Mouse (Mus musculus) forebrain, embryonic 10.5 days (tissue): ENCODE measurements around the gene Utrn. TPM values are rescaled to one million over a fixed set of nuclear protein-coding genes. Genes with fewer than 3 reads are reported as not detected.

Experiments
- DNase-seq: peaks from one replicate; pipeline ENCODE4 v3.0.0-alpha.2; 2017; ENCODE audit warnings: low spot score; ENCODE audit errors: extremely low spot score
- H3K27ac ChIP-seq: fragments of 300-500 bp; sonication (generic); 2 replicates; pipeline ENCODE4 v1.5.1; 2016; ENCODE audit warnings: mild to moderate bottlenecking
- H3K27me3 ChIP-seq: fragments of 300-500 bp; sonication (generic); 2 replicates; pipeline ENCODE4 v1.6.1; 2016; ENCODE audit warnings: mild to moderate bottlenecking; ENCODE audit not compliant: poor library complexity, severe bottlenecking
- H3K36me3 ChIP-seq: fragments of 300-500 bp; sonication (generic); replicated peaks from 2 replicates; pipeline ENCODE4 v1.6.1; 2016; ENCODE audit warnings: mild to moderate bottlenecking, moderate library complexity
- H3K4me1 ChIP-seq: fragments of 300-500 bp; sonication (generic); 2 replicates; pipeline ENCODE4 v1.6.1; 2016
- H3K4me3 ChIP-seq: fragments of 300-500 bp; sonication (generic); 2 replicates; pipeline ENCODE4 v1.5.1; 2016; ENCODE audit warnings: mild to moderate bottlenecking, moderate library complexity
- H3K9me3 ChIP-seq: fragments of 300-500 bp; sonication (generic); 2 replicates; pipeline ENCODE4 v1.6.1; 2016; ENCODE audit warnings: mild to moderate bottlenecking, moderate library complexity
- WGBS: fragments of 180-500 bp; shearing (Covaris S2); methylation state at CpG from one replicate; pipeline ENCODE4 v1.1.7; 2016; 5-methylcytosine and 5-hydroxymethylcytosine counted together
- polyA plus RNA-seq: library from polyadenylated mRNA; unstranded; fragments of >200 nt; fragmentation: Nextera tagmentation; extraction: Ambion mirVana; gene quantifications from 2 replicates; pipeline ENCODE4 v1.2.1, GENCODE M21; 2016

The Utrn gene
- polyA plus RNA-seq = 40.8 and 44.3 TPM in 2 replicates

DNA sequence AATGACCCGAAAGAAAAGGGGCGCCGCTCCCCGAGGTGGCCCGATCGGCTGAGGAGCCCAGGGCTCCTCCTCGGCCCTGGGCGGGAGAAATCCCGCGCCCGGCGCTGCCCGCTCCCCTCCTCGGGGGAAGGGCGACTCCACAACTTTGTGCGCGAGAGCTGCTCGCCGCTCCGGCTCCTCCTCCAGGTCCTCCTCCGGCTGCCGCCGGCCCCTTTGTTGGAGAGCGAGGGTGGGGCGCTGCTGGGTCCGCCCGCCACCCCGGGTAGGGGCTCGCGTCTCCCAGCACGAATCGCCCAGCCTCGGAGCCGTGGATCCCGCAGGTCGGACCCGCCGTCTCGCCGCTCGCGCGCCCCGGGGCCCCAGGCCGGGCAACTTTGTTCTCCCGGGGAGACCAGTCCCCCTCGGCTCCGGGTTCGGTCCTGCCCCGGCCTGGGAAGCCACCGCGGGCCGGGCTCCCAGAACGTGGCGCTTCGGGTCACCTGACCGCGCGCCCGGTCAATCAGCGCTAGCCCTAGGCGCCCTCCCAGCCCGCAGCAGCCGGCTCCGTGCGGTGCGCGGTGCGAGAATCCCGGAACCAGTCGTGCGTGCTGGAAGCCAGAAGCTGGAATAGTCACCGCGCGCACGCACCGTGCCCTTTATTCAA lies at the start of gene Utrn:
Utrn (minus strand) TSS at position 337 of the 643 bp plus-strand sequence.
- peaks cover 10% of the 10 kb centered on the region; the same call in 1 of the 2 replicates for H3K27me3 ChIP-seq
- DNase-seq = peak; percentile 86
- peaks cover 23% of the 10 kb centered on the region for H3K4me1 ChIP-seq
- no peaks in the 10 kb centered on the region for H3K9me3 ChIP-seq
- peak within 1 kb of the TSS; percentile 82 for H3K4me3 ChIP-seq
- H3K36me3 ChIP-seq = no peaks in the 10 kb centered on the region
- peak within 1 kb of the TSS; percentile 99 for H3K27ac ChIP-seq
- under 1% methylated on average over 77 of the region's 77 CpGs for WGBS

DNA sequence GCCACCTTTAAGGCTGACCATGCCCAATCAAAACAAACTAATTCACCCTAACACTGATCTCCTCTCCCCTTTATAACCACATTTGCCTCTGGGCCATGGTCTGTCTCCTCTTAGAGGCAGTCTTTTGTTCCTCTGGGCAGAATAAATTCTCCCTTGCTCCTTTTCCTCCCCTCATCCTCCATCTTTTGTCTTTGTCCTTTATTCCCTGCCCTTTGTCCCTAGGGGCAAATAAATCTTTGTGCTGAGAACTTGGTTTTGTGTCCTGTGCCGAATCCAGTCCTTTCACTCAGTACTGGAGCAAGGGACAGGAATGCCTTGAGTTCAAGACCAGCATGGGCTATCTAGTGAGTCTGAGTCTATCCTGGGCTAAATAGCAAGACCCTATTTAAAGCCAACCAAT lies 48.5 kb upstream of the Utrn start:
- H3K27me3 ChIP-seq = no peaks in the 10 kb centered on the region
- peaks cover 15% of the 10 kb centered on the region for H3K4me1 ChIP-seq
- no peak overlapping the region for H3K27ac ChIP-seq
- 58% methylated on average over 1 of the region's 1 CpGs for WGBS
- H3K36me3 ChIP-seq = no peaks in the 10 kb centered on the region
- DNase-seq = no peak
- no peak overlapping the region for H3K4me3 ChIP-seq
- H3K9me3 ChIP-seq = no peaks in the 10 kb centered on the region

DNA sequence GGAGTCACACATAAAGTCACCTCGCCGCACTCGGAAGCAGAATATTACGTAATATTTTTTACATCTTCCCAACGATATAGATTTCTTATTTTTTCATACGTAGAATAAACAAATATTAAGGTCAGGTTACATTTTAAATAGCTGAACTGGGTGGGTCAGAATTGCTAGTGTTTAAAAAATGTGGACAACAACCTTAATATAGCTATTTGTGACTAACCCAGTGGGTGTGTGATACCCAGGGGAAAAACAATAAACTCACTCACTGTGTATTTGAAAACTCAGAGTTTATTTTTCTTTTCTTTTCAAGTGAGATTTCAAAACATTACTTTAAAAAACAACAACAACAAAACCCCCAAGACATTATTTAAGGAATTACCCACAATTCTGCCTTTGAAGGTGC lies 47.2 kb upstream of the Utrn start:
- 95% methylated on average over 6 of the region's 6 CpGs for WGBS
- no peak for DNase-seq
- no peak overlapping the region for H3K27ac ChIP-seq
- no peaks in the 10 kb centered on the region for H3K36me3 ChIP-seq
- no peaks in the 10 kb centered on the region for H3K9me3 ChIP-seq
- H3K4me3 ChIP-seq = no peak overlapping the region
- H3K27me3 ChIP-seq = no peaks in the 10 kb centered on the region
- H3K4me1 ChIP-seq = peaks cover 24% of the 10 kb centered on the region

DNA sequence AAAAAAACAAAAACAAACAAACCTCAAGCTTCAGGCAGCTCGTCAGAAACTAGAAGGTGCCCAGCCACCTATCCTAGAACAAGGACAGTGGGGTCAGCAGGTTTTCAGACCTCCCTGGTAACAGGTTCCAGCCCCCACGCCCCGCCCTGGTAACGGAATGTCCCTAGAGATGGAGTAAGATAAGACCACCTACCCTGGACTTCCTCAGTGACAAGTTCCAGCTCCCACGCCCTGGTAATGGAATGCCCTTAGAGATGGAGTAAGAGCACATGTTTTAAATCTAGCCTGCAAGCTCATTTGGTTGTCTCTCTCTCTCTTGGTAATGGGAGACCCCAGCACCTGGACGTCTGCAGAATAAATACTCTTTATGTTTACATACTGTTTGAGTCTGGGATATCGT lies 46.7 kb upstream of the Utrn start:
- WGBS = 75% methylated on average over 7 of the region's 7 CpGs
- Histone ChIP-seq H3K36me3 (no peaks in the 10 kb centered on the region), H3K9me3 (no peaks in the 10 kb centered on the region), H3K27me3 (no peaks in the 10 kb centered on the region), H3K4me1 (peaks cover 24% of the 10 kb centered on the region), H3K4me3 (no peak overlapping the region), H3K27ac (no peak overlapping the region)
- no peak for DNase-seq

DNA sequence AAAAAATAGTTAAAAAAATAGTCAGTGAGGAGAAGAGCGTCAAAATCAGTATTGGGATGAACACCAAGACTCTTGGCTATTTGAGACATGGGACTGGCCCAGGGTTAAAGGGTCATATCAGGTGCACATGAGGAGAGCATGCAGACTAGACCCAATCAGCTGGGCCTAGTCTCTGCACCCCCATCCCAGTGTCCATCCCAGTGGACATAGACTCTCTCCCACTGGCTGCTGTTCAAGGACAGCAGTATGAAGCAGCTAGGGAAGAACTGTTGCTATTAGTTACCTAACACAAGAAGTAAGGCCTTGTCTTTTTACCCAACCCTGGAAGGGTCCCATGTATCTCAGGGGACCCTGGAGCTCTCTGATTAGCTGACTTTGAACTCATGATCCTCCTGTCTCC lies 45.0 kb upstream of the Utrn start:
- Histone ChIP-seq H3K4me3 (no peak overlapping the region), H3K27ac (peak overlapping the region; percentile 8; the same call in 1 of the 2 replicates), H3K9me3 (no peaks in the 10 kb centered on the region), H3K36me3 (no peaks in the 10 kb centered on the region), H3K27me3 (no peaks in the 10 kb centered on the region), H3K4me1 (peaks cover 29% of the 10 kb centered on the region)
- 89% methylated on average over 1 of the region's 1 CpGs for WGBS
- DNase-seq = no peak

DNA sequence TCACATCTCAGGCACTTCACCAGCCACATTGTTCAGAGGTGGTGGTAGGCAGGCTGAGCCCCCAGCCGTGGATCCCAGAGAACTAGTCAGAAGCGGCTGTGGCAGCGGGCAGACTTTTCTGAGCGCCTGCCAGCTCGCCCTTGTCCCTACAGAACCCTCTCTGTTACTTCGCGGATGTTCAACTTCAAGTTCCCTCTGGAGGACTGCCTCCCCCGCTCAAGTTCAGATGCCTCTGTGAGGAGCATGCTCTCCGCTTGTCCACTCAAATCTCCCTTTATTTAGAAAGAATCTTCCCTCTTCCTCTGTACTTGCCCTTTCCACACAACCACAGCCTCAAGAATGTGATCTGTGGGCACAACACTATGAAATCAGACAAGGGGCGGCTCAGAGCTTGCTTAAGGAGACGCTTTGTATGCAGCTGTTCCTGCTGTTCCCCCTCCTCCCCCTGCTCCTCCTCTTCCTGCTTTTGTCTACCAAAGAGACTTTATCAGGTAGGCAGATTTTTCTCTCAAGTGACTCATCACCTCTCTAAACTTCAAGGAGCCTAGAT lies 42.9 kb upstream of the Utrn start:
- Histone ChIP-seq H3K9me3 (no peaks in the 10 kb centered on the region), H3K36me3 (no peaks in the 10 kb centered on the region), H3K27ac (peak overlapping the region; percentile 40), H3K27me3 (no peaks in the 10 kb centered on the region), H3K4me3 (no peak overlapping the region), H3K4me1 (peaks cover 21% of the 10 kb centered on the region)
- no peak for DNase-seq
- WGBS = 79% methylated on average over 11 of the region's 11 CpGs

DNA sequence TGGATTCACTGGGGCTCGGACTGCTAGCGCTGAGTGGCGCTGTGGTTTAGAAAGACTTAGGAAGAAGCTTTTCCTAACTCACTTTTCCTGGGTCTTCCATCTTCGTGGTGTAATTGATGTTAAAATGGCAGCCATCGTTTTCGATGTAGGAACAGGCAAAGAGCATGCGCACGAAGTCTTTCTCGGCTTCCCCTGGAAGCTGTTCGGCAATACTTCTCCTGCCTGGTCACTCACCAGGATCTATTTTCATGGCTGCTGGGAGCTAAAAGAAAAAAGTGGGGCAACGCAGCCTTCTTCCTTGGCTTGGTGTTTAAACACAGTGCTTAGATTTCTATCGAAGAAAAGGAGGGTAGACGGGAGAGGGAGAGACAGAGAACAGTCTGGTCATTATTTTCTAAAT lies 42.3 kb upstream of the Utrn start:
- H3K4me1 ChIP-seq = peaks cover 21% of the 10 kb centered on the region
- no peaks in the 10 kb centered on the region for H3K27me3 ChIP-seq
- H3K27ac ChIP-seq = 0 out of 2 replicates have a peak overlapping the region, but pooled peaks have one; percentile 40
- H3K4me3 ChIP-seq = no peak overlapping the region
- no peak for DNase-seq
- WGBS = 93% methylated on average over 13 of the region's 13 CpGs
- H3K36me3 ChIP-seq = no peaks in the 10 kb centered on the region
- no peaks in the 10 kb centered on the region for H3K9me3 ChIP-seq

DNA sequence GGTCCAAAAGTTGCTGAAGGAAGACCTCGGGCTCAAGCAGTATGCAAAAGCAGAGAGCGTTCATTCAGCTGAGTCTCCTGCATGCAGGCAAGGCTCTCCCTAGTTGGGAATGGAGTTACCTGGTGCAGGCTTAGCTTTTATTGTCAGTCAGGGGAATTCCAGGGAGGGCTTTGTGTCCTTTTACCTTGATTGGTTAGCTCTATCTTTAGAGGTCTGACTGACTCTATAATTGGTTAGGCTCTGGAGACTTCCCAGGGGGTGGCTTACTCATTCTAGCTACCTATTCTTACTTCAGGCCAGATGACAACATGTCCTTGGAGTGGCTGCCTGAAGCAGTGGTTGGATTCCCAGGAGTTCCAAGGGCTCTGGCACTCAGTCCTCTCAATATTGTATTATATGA lies 40.7 kb upstream of the Utrn start:
- Histone ChIP-seq H3K27ac (no peak overlapping the region), H3K36me3 (no peaks in the 10 kb centered on the region), H3K9me3 (no peaks in the 10 kb centered on the region), H3K27me3 (no peaks in the 10 kb centered on the region), H3K4me1 (peaks cover 18% of the 10 kb centered on the region), H3K4me3 (no peak overlapping the region)
- WGBS = 89% methylated on average over 2 of the region's 2 CpGs
- no peak for DNase-seq

DNA sequence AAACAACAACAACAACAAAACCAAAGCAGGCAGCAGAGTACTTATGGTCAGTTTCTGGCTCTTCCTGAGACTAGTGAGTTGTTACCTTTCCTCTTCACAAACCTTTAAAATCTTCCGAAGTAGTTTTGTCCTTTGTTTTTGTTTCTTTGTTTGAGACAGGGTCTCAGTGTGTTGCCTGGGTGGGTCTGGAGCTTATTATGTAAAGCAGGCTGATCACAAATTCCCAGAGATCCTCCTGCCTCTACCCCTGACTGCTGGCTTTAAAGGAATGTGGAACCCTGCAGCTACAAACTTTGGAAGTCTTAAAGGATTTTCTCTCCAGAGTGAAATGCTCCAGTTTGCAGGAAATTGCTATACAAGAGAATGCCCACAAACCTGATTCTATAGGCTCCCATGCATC lies 40.0 kb upstream of the Utrn start:
- Histone ChIP-seq H3K27me3 (no peaks in the 10 kb centered on the region), H3K27ac (no peak overlapping the region), H3K4me3 (no peak overlapping the region), H3K36me3 (no peaks in the 10 kb centered on the region), H3K4me1 (peaks cover 18% of the 10 kb centered on the region), H3K9me3 (no peaks in the 10 kb centered on the region)
- no peak for DNase-seq
- 35% methylated on average over 1 of the region's 1 CpGs for WGBS

DNA sequence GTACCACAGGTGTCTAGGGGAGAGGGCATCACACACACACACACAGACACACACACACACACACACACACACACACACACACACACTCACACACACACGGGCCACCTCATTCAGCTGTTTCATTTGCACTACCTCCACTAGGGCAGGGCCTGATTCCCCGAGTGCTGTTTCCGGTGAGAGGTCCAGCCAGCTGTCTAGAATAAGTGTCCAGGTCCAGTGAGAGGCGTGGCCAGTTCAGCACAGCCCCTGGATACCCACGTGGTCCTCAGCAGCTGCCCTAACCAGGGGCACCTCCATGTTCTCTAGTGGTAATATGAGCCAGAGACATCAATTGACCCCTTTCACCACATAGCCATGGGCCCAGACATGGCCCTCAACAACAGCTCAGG lies 35.0 kb upstream of the Utrn start:
- Histone ChIP-seq H3K9me3 (no peaks in the 10 kb centered on the region), H3K27ac (peak overlapping the region; percentile 41; the same call in 1 of the 2 replicates), H3K36me3 (no peaks in the 10 kb centered on the region), H3K27me3 (no peaks in the 10 kb centered on the region), H3K4me1 (no peaks in the 10 kb centered on the region), H3K4me3 (no peak overlapping the region)
- DNase-seq = no peak
- WGBS = 72% methylated on average over 5 of the region's 5 CpGs

DNA sequence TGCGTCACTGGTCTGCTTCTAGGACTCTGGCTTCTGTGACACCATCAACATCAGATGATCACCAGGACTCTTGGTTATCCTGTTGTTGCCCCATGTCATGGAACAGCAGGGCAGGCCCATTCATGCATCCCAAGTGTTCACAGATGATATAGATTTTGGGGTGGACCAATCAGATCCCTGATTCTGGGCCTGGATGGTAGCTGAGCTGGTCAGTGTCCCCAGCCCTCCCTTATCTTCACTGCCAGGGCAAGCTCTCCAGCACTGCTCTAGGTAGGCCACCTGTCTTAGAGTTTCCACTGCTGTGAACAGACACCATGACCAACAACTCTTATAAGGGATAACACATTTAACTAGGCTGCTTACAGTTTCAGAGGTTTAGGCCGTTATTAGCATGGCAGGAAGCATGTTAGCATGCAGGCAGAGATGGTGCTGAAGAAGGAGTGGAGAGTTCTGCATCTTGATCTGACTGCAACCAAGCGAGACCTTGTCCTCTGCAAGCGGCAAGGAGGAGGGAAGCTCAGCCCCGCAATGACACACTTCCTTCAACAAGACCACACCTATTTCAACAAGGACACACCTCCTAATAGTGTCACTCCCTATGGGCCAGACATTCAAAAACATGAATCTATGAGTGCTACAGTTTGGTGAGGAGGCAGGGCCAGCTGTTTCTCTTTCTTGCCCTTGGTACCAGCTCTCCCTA lies 34.4 kb upstream of the Utrn start:
- H3K36me3 ChIP-seq = no peaks in the 10 kb centered on the region
- H3K27me3 ChIP-seq = no peaks in the 10 kb centered on the region
- H3K4me3 ChIP-seq = no peak overlapping the region
- no peak overlapping the region for H3K27ac ChIP-seq
- H3K4me1 ChIP-seq = no peaks in the 10 kb centered on the region
- 90% methylated on average over 5 of the region's 5 CpGs for WGBS
- H3K9me3 ChIP-seq = no peaks in the 10 kb centered on the region
- no peak for DNase-seq

DNA sequence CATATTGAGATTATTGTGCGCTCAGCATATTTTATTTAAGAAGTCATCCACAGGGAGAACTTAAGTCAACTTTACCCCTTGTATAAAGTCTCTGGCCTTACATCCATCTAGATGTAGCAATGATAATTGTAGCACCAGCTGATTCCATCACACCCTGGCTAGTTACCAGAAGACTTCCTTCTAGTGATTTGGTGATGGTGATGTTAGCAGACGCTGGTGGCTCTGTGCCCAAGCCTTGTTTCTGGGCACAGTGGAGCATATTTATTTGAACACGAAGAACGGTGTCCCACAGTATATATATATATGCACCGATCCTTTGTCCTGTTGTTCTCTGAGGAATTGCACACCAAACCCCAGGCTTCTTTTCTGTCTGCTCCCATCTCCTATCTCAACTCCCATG lies 30.7 kb upstream of the Utrn start:
- no peaks in the 10 kb centered on the region for H3K4me1 ChIP-seq
- DNase-seq = no peak
- no peaks in the 10 kb centered on the region for H3K9me3 ChIP-seq
- H3K27me3 ChIP-seq = no peaks in the 10 kb centered on the region
- 95% methylated on average over 5 of the region's 5 CpGs for WGBS
- no peaks in the 10 kb centered on the region for H3K36me3 ChIP-seq
- no peak overlapping the region for H3K4me3 ChIP-seq
- no peak overlapping the region for H3K27ac ChIP-seq

DNA sequence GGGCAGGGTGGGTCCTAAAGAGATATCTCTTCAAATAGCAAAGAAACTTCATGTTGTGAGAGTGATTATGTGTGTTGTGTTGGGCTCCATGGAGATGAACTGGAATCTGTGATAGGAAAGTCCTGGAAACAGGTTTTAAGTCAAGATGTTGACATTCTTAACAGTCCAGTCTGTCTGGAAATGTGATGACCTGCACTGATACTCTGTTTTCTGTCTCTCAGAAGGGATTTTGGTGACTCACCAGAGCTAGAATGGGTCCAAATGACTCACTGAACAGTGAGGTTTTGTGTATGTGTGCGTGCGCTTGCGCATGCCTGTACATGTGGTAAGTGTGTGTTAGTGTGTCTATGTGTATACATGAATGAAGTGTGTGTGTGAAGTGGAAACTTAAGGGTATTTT lies 24.2 kb upstream of the Utrn start:
- no peak for DNase-seq
- WGBS = over 99% methylated on average over 3 of the region's 3 CpGs
- H3K36me3 ChIP-seq = no peaks in the 10 kb centered on the region
- no peak overlapping the region for H3K27ac ChIP-seq
- no peaks in the 10 kb centered on the region for H3K4me1 ChIP-seq
- no peaks in the 10 kb centered on the region for H3K27me3 ChIP-seq
- no peaks in the 10 kb centered on the region for H3K9me3 ChIP-seq
- H3K4me3 ChIP-seq = no peak overlapping the region
